Mouse (Mus musculus) megakaryocyte-erythroid progenitor cell, adult 5-6 weeks (primary cell): ENCODE measurements around the gene Rap1gap2. TPM values are rescaled to one million over a fixed set of nuclear protein-coding genes. Genes with fewer than 3 reads are reported as not detected.

ENCODE experiments used
- ATAC-seq: replicated peaks from 2 replicates; pipeline ENCODE4 v1.8.0; 2016; ENCODE audit warnings: mild to moderate bottlenecking, inconsistent platforms; ENCODE audit not compliant: severe bottlenecking, poor library complexity, low FRiP score, low TSS enrichment
- total RNA-seq, 2 experiments: library from RNA; stranded (forward) in 1 of 2; stranded (reverse) in 1 of 2; fragments of 200-1000, 215-1000 nt in 1 of 2; fragments of >200 nt in 1 of 2; fragmentation: Nextera tagmentation in 1 of 2; gene quantifications; 2 replicates each; pipeline ENCODE4 v1.2.3; 2014 to 2017

Gene Rap1gap2
- total RNA-seq, 2 experiments from 2014 or later: 1.6 to 2.3 TPM

GRCm38 (mm10) chr11:74483153-74483817 lies 127.4 kb downstream of the Rap1gap2 start:
- no peak for ATAC-seq

GRCm38 (mm10) chr11:74481797-74482196 lies 128.9 kb downstream of the Rap1gap2 start:
- ATAC-seq: peak; percentile 31; the same call in 1 of the 2 replicates

- no peak for ATAC-seq
Observed at GRCm38 (mm10) chr11:74479715-74480289, 130.9 kb downstream of the Rap1gap2 start.

GRCm38 (mm10) chr11:74478877-74479276 lies 131.8 kb downstream of the Rap1gap2 start:
- ATAC-seq: no peak

- ATAC-seq: no peak
Observed at GRCm38 (mm10) chr11:74472671-74473070, 138.0 kb downstream of the Rap1gap2 start.

- no peak for ATAC-seq
Observed at GRCm38 (mm10) chr11:74468195-74468594, 142.5 kb downstream of the Rap1gap2 start.

GRCm38 (mm10) chr11:74465712-74466111 lies 145.0 kb downstream of the Rap1gap2 start:
- 0 out of 2 replicates have a peak, but pooled peaks have one; percentile 22 for ATAC-seq

GRCm38 (mm10) chr11:74464181-74464977 lies 146.3 kb downstream of the Rap1gap2 start:
- ATAC-seq: no peak

GRCm38 (mm10) chr11:74462651-74463050 lies 148.1 kb downstream of the Rap1gap2 start:
- ATAC-seq: no peak

GRCm38 (mm10) chr11:74459651-74460050 lies 151.1 kb downstream of the Rap1gap2 start:
- no peak for ATAC-seq

GRCm38 (mm10) chr11:74458400-74458799 lies 152.3 kb downstream of the Rap1gap2 start:
- no peak for ATAC-seq

GRCm38 (mm10) chr11:74457194-74457593 lies 153.5 kb downstream of the Rap1gap2 start:
- ATAC-seq: no peak

GRCm38 (mm10) chr11:74448556-74448955 lies 162.2 kb downstream of the Rap1gap2 start:
- no peak for ATAC-seq

- ATAC-seq: no peak
Observed at GRCm38 (mm10) chr11:74447991-74448403, 162.7 kb downstream of the Rap1gap2 start.

GRCm38 (mm10) chr11:74445591-74445990 lies 165.1 kb downstream of the Rap1gap2 start:
- no peak for ATAC-seq

- ATAC-seq: no peak
Observed at GRCm38 (mm10) chr11:74443924-74444256, 166.8 kb downstream of the Rap1gap2 start.

- no peak for ATAC-seq
Observed at GRCm38 (mm10) chr11:74443147-74443923, 167.4 kb downstream of the Rap1gap2 start.

GRCm38 (mm10) chr11:74442396-74442795 lies 168.3 kb downstream of the Rap1gap2 start:
- ATAC-seq: no peak

- no peak for ATAC-seq
Observed at GRCm38 (mm10) chr11:74440112-74440511, 170.6 kb downstream of the Rap1gap2 start.

- no peak for ATAC-seq
Observed at GRCm38 (mm10) chr11:74439202-74439601, 171.5 kb downstream of the Rap1gap2 start.
